Mouse (Mus musculus) kidney, embryonic 15.5 days (tissue): ENCODE data around the gene Prkd3. TPM values are rescaled to one million over a fixed set of nuclear protein-coding genes. Genes with fewer than 3 reads are reported as not detected.

ENCODE experiments used
- ATAC-seq: fragments of 200-750 bp; cut with Nextera tagmentation; replicated peaks from 2 replicates; pipeline ENCODE4 v1.8.0; 2017; ENCODE audit warnings: moderate TSS enrichment; ENCODE audit not compliant: low FRiP score
- H3K27ac ChIP-seq: fragments of 300-500 bp; sonication (generic); 2 replicates; pipeline ENCODE4 v1.5.1; 2015; ENCODE audit warnings: mild to moderate bottlenecking, inconsistent platforms
- H3K27me3 ChIP-seq: fragments of 300-500 bp; sonication (generic); 2 replicates; pipeline ENCODE4 v1.6.1; 2015; ENCODE audit warnings: inconsistent platforms
- H3K36me3 ChIP-seq: fragments of 300-500 bp; sonication (generic); 2 replicates; pipeline ENCODE4 v1.6.1; 2015; ENCODE audit warnings: inconsistent platforms
- H3K4me1 ChIP-seq: fragments of 300-500 bp; sonication (generic); 2 replicates; pipeline ENCODE4 v1.6.1; 2015; ENCODE audit warnings: inconsistent platforms
- H3K4me2 ChIP-seq: fragments of 300-500 bp; sonication (generic); 2 replicates; pipeline ENCODE4 v1.6.1; 2015; ENCODE audit warnings: moderate library complexity, mild to moderate bottlenecking, inconsistent platforms
- H3K4me3 ChIP-seq: fragments of 300-500 bp; sonication (generic); replicated peaks from 2 replicates; pipeline ENCODE4 v1.5.1; 2015; ENCODE audit warnings: mild to moderate bottlenecking, inconsistent platforms
- H3K9ac ChIP-seq: fragments of 300-500 bp; sonication (generic); 2 replicates; pipeline ENCODE4 v1.6.1; 2015; ENCODE audit warnings: mild to moderate bottlenecking, inconsistent platforms
- H3K9me3 ChIP-seq: fragments of 300-500 bp; sonication (generic); replicated peaks from 2 replicates; pipeline ENCODE4 v1.6.1; 2016; ENCODE audit warnings: inconsistent platforms
- WGBS: fragments of 180-500 bp; shearing (Covaris S2); methylation state at CpG from one replicate; pipeline ENCODE4 v1.1.7; 2015; ENCODE audit warnings: mixed read lengths; 5-methylcytosine and 5-hydroxymethylcytosine counted together
- polyA plus RNA-seq: library from polyadenylated mRNA; unstranded; fragments of >200 nt; fragmentation: Nextera tagmentation; extraction: Ambion mirVana; gene quantifications from 2 replicates; pipeline ENCODE4 v1.2.1, GENCODE M21; 2015

Prkd3 gene
- polyA plus RNA-seq, 1 experiment from 2014 or later: 39.7 TPM

- no peak overlapping the region for H3K9ac ChIP-seq
- 28% methylated on average over 2 of the region's 2 CpGs for WGBS
- no peaks in the 10 kb centered on the region for H3K27me3 ChIP-seq
- H3K36me3 ChIP-seq: no peaks in the 10 kb centered on the region
- no peak overlapping the region for H3K4me3 ChIP-seq
- no peak for ATAC-seq
- no peaks in the 10 kb centered on the region for H3K9me3 ChIP-seq
- peaks cover 12% of the 10 kb centered on the region; the same call in 1 of the 2 replicates for H3K4me1 ChIP-seq
- H3K4me2 ChIP-seq: no peak overlapping the region
- no peak overlapping the region for H3K27ac ChIP-seq
Observed at GRCm38 (mm10) chr17:78998130-78998529, 22.5 kb downstream of the Prkd3 start.

GRCm38 (mm10) chr17:78994931-78995820 lies 25.4 kb downstream of the Prkd3 start:
- Histone ChIP-seq H3K4me3 (no peak overlapping the region), H3K9me3 (no peaks in the 10 kb centered on the region), H3K4me1 (peaks cover 12% of the 10 kb centered on the region; the same call in 1 of the 2 replicates), H3K27ac (no peak overlapping the region), H3K36me3 (no peaks in the 10 kb centered on the region), H3K4me2 (no peak overlapping the region), H3K9ac (no peak overlapping the region), H3K27me3 (no peaks in the 10 kb centered on the region)
- 48% methylated on average over 9 of the region's 9 CpGs for WGBS
- no peak for ATAC-seq

DNA sequence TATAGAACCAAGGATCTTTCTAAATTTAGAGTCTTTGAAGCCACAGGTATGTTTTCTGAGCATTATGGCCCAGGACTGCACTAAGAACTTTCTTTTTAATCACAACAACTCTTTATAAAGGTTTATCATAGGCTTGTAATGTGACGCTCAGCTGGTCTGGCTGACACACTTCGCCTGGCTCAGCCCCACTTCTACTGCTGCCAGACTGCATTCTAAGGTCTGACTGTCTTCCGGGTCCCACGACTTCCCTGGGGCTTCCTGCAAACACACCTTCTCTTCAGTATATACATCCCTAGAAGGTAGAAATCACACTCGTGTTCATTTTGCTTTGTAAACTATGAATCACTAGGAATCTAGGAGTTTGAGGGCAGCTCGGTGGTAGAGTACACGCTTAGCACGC lies 26.2 kb downstream of the Prkd3 start:
- no peak overlapping the region for H3K4me3 ChIP-seq
- ATAC-seq: no peak
- no peak overlapping the region for H3K9ac ChIP-seq
- H3K4me1 ChIP-seq: peaks cover 12% of the 10 kb centered on the region; the same call in 1 of the 2 replicates
- H3K36me3 ChIP-seq: no peaks in the 10 kb centered on the region
- H3K9me3 ChIP-seq: no peaks in the 10 kb centered on the region
- no peaks in the 10 kb centered on the region for H3K27me3 ChIP-seq
- WGBS: 85% methylated on average over 8 of the region's 8 CpGs
- H3K27ac ChIP-seq: no peak overlapping the region
- no peak overlapping the region for H3K4me2 ChIP-seq

DNA sequence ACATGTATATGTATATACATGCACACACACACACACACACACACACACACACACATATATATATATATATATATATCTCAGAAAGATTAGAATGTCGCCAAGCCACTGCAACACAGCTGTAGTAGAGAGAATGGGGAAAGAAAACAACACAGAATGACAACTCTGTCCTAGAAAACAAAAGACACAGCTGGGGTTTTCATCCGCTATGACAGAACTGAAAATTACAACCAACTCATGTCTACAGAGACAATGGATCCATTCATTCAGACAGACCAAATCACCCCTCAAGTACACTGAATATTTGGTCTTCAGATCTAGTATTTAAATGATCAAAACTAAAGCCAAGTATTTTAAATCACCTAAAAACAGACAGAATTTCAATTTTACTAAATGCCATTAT lies 26.9 kb downstream of the Prkd3 start:
- ATAC-seq: no peak

GRCm38 (mm10) chr17:78992303-78993027 lies 28.2 kb downstream of the Prkd3 start:
- no peak for ATAC-seq
- Histone ChIP-seq H3K9ac (no peak overlapping the region), H3K36me3 (no peaks in the 10 kb centered on the region), H3K27ac (no peak overlapping the region), H3K4me2 (no peak overlapping the region), H3K27me3 (no peaks in the 10 kb centered on the region), H3K9me3 (no peaks in the 10 kb centered on the region), H3K4me3 (no peak overlapping the region), H3K4me1 (0 out of 2 replicates have a peak, but pooled peaks cover 10% of the 10 kb centered on the region)
- WGBS: 61% methylated on average over 9 of the region's 9 CpGs

More for the DNA sequence above, 26.9 kb downstream of the Prkd3 start:
- Histone ChIP-seq H3K4me2 (no peak overlapping the region), H3K4me3 (no peak overlapping the region), H3K27me3 (no peaks in the 10 kb centered on the region), H3K9ac (no peak overlapping the region), H3K27ac (no peak overlapping the region), H3K9me3 (no peaks in the 10 kb centered on the region), H3K36me3 (no peaks in the 10 kb centered on the region), H3K4me1 (peaks cover 16% of the 10 kb centered on the region; the same call in 1 of the 2 replicates)
- WGBS: 70% methylated on average over 2 of the region's 2 CpGs

- Histone ChIP-seq H3K9me3 (no peaks in the 10 kb centered on the region), H3K4me2 (no peak overlapping the region), H3K36me3 (no peaks in the 10 kb centered on the region), H3K4me3 (no peak overlapping the region), H3K9ac (no peak overlapping the region), H3K4me1 (peaks cover 12% of the 10 kb centered on the region; the same call in 1 of the 2 replicates), H3K27ac (no peak overlapping the region), H3K27me3 (no peaks in the 10 kb centered on the region)
- WGBS: 99% methylated on average over 2 of the region's 2 CpGs
- no peak for ATAC-seq
Observed at GRCm38 (mm10) chr17:78991549-78991948, 29.1 kb downstream of the Prkd3 start.

- peaks cover 7% of the 10 kb centered on the region; the same call in 1 of the 2 replicates for H3K36me3 ChIP-seq
Observed at GRCm38 (mm10) chr17:78989015-78989414, 31.6 kb downstream of the Prkd3 start.

GRCm38 (mm10) chr17:78983736-78984135 lies 36.9 kb downstream of the Prkd3 start:
- Histone ChIP-seq H3K9me3 (no peaks in the 10 kb centered on the region), H3K9ac (no peak overlapping the region), H3K27me3 (no peaks in the 10 kb centered on the region), H3K4me1 (peaks cover 3% of the 10 kb centered on the region; the same call in 1 of the 2 replicates), H3K36me3 (peaks cover 51% of the 10 kb centered on the region), H3K4me3 (no peak overlapping the region), H3K4me2 (no peak overlapping the region), H3K27ac (no peak overlapping the region)
- 81% methylated on average over 3 of the region's 3 CpGs for WGBS
- no peak for ATAC-seq

More at GRCm38 (mm10) chr17:78989015-78989414, 31.6 kb downstream of the Prkd3 start:
- WGBS: 60% methylated on average over 8 of the region's 8 CpGs
- H3K27me3 ChIP-seq: no peaks in the 10 kb centered on the region
- H3K4me2 ChIP-seq: no peak overlapping the region
- H3K27ac ChIP-seq: no peak overlapping the region
- ATAC-seq: no peak
- no peak overlapping the region for H3K9ac ChIP-seq
- no peaks in the 10 kb centered on the region for H3K9me3 ChIP-seq
- no peak overlapping the region for H3K4me3 ChIP-seq
- H3K4me1 ChIP-seq: peaks cover 7% of the 10 kb centered on the region; the same call in 1 of the 2 replicates

DNA sequence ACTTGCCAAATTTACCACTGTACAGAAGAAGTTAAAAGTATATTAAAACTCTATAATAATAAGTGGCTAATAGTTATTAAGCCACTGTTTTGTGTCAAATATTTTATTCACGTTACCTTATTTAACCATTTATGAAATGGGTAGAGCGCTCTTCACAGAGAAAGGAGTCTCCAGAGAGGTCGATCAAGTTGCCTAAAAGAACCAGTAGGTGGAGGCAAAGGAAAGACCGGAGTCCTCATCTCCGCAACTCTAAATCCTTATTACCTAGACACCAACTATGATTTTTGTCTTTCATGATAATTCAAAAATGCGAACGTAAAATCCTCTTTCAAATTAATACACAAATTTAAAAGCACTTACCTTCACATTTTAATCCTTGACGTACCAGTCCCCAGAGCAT lies 37.5 kb downstream of the Prkd3 start:
- no peak for ATAC-seq
- peaks cover 53% of the 10 kb centered on the region for H3K36me3 ChIP-seq
- H3K4me2 ChIP-seq: no peak overlapping the region
- no peak overlapping the region for H3K27ac ChIP-seq
- 91% methylated on average over 8 of the region's 8 CpGs for WGBS
- H3K9me3 ChIP-seq: no peaks in the 10 kb centered on the region
- no peaks in the 10 kb centered on the region for H3K27me3 ChIP-seq
- no peak overlapping the region for H3K9ac ChIP-seq
- peaks cover 3% of the 10 kb centered on the region; the same call in 1 of the 2 replicates for H3K4me1 ChIP-seq
- no peak overlapping the region for H3K4me3 ChIP-seq

DNA sequence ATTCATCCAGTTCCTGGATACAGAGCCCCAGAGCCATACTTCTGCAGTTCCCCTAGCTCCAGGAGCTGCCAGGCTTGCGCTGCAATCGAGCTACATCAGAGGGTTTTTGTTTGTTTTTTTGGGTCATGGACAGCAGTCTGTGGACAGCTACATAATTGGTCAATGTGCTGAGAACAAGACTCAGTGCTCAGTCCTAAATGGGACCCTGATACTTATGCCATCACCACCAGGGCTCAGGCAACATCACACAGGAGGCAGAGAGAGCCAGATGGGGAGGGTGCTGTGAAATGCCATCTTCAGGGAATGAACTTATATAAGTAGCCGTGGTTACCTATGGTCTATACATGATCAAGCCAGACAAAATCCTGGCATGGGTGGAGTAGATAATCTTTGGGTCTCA lies 52.1 kb downstream of the Prkd3 start:
- no peak for ATAC-seq
- no peaks in the 10 kb centered on the region for H3K27me3 ChIP-seq
- H3K9ac ChIP-seq: no peak overlapping the region
- H3K4me2 ChIP-seq: no peak overlapping the region
- H3K4me1 ChIP-seq: no peaks in the 10 kb centered on the region
- no peak overlapping the region for H3K27ac ChIP-seq
- no peaks in the 10 kb centered on the region for H3K9me3 ChIP-seq
- H3K36me3 ChIP-seq: peaks cover 63% of the 10 kb centered on the region
- no peak overlapping the region for H3K4me3 ChIP-seq
- 82% methylated on average over 3 of the region's 3 CpGs for WGBS

GRCm38 (mm10) chr17:78966092-78966883 lies 54.3 kb downstream of the Prkd3 start:
- H3K9me3 ChIP-seq: no peaks in the 10 kb centered on the region
- no peak overlapping the region for H3K9ac ChIP-seq
- 92% methylated on average over 11 of the region's 11 CpGs for WGBS
- H3K27me3 ChIP-seq: no peaks in the 10 kb centered on the region
- no peak overlapping the region for H3K4me2 ChIP-seq
- H3K36me3 ChIP-seq: peaks cover 67% of the 10 kb centered on the region
- ATAC-seq: no peak
- no peaks in the 10 kb centered on the region for H3K4me1 ChIP-seq
- H3K4me3 ChIP-seq: no peak overlapping the region
- H3K27ac ChIP-seq: no peak overlapping the region
